Mouse (Mus musculus) layer of hippocampus, postnatal 10 days (tissue): ENCODE data around the gene Apobec1. TPM values are rescaled to one million over a fixed set of nuclear protein-coding genes. Genes with fewer than 3 reads are reported as not detected.
A peak's percentile ranks its signal among the peaks of the same experiment; 100 is the strongest.
"Not testable (repeated sequence)": the region's sequence is repeated elsewhere in the genome, so short reads cannot be mapped to it uniquely, and the experiment has no call there.

ENCODE experiments used
- DNase-seq, 2 experiments: peaks; one replicate each; pipeline ENCODE4 v3.0.0; 2021; ENCODE audit warnings: low spot score in 2 of 2
- total RNA-seq, 2 experiments: library from RNA; stranded (reverse); gene quantifications; 2 replicates each; pipeline ENCODE4 v1.2.3; 2021

The Apobec1 gene
- total RNA-seq, 2 experiments from 2014 or later = 2.0 to 2.4 TPM

GRCm38 (mm10) chr6:122605483-122605882, 3.2 kb upstream of the Apobec1 start:
- no peak for DNase-seq

GRCm38 (mm10) chr6:122604260-122604659, 2.0 kb upstream of the Apobec1 start:
- DNase-seq = no peak

GRCm38 (mm10) chr6:122602992-122603322, 713 bp upstream of the Apobec1 start:
- no peak for DNase-seq

GRCm38 (mm10) chr6:122601615-122602014, 629 bp downstream of the Apobec1 start:
- no peak for DNase-seq

- no peak for DNase-seq
Observed at GRCm38 (mm10) chr6:122601031-122601430, 1.2 kb downstream of the Apobec1 start.

GRCm38 (mm10) chr6:122600066-122600646, 2.1 kb downstream of the Apobec1 start:
- no peak for DNase-seq

- no peak for DNase-seq
Observed at GRCm38 (mm10) chr6:122599054-122599737, 3.0 kb downstream of the Apobec1 start.

GRCm38 (mm10) chr6:122598436-122598835, 3.8 kb downstream of the Apobec1 start:
- no peak for DNase-seq

GRCm38 (mm10) chr6:122598014-122598413, 4.2 kb downstream of the Apobec1 start:
- DNase-seq = no peak

GRCm38 (mm10) chr6:122596608-122597007, 5.6 kb downstream of the Apobec1 start:
- no peak for DNase-seq

- DNase-seq = peak; percentile 19 to 25
Observed at GRCm38 (mm10) chr6:122595637-122596036, 6.6 kb downstream of the Apobec1 start.

- DNase-seq = no peak
Observed at GRCm38 (mm10) chr6:122592905-122593304, 9.3 kb downstream of the Apobec1 start.

- DNase-seq = no peak
Observed at GRCm38 (mm10) chr6:122591027-122591758, 11.1 kb downstream of the Apobec1 start.

GRCm38 (mm10) chr6:122579086-122579485, 23.2 kb downstream of the Apobec1 start:
- DNase-seq = no peak

- DNase-seq = no peak
Observed at GRCm38 (mm10) chr6:122577030-122577429, 25.2 kb downstream of the Apobec1 start.

- DNase-seq = not testable (repeated sequence)
Observed at GRCm38 (mm10) chr6:122575037-122575436, 27.2 kb downstream of the Apobec1 start.

GRCm38 (mm10) chr6:122571617-122571959, 30.7 kb downstream of the Apobec1 start:
- DNase-seq = no peak

- DNase-seq = no peak
Observed at GRCm38 (mm10) chr6:122570695-122571616, 31.3 kb downstream of the Apobec1 start.

GRCm38 (mm10) chr6:122569762-122570161, 32.5 kb downstream of the Apobec1 start:
- DNase-seq = no peak

GRCm38 (mm10) chr6:122569113-122569512, 33.1 kb downstream of the Apobec1 start:
- DNase-seq = no peak

- DNase-seq = no peak
Observed at GRCm38 (mm10) chr6:122565070-122565784, 37.0 kb downstream of the Apobec1 start.
